Mouse (Mus musculus) brain, embryonic 14.5 days (tissue): ENCODE results near the gene Aurka.

Experiments used
- CTCF ChIP-seq: fragments of 200-500 bp; IDR thresholded peaks from 2 replicates; pipeline ENCODE4 v1.5.1; 2012; ENCODE audit warnings: inconsistent platforms, mild to moderate bottlenecking, moderate library complexity, borderline replicate concordance; ENCODE audit not compliant: insufficient read depth, insufficient read length; ENCODE audit errors: extremely low read depth
- POLR2A ChIP-seq: fragments of 200-500 bp; IDR thresholded peaks from 2 replicates; pipeline ENCODE4 v1.6.1; 2012; ENCODE audit warnings: mild to moderate bottlenecking, inconsistent platforms, borderline replicate concordance; ENCODE audit not compliant: poor library complexity, insufficient read depth, insufficient read length, severe bottlenecking; ENCODE audit errors: extremely low read depth

DNA sequence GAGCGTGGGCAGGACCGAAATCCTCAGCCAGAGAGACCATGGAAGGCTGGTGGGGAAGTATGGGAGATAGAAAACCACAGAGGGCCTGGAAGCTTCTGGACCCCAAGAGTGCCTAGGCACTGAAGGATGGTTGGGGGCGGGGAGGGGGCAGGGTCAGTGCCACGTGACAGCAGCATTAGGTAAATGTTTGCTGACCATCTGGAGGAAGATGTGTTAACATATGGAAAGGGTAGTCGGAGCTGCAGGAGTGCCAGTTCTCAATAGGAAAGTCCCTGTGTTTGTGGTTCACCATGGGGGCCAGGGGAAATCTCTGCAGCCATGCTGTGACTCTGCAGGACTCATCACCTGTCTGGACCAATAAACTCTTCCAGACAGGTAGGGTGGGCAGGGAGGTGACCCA lies 43.6 kb upstream of the Aurka start:
- TF ChIP-seq POLR2A (no peak), CTCF (no peak)
